Mouse (Mus musculus): ENCODE data around the gene Cwc27. TPM values are rescaled to one million over a fixed set of nuclear protein-coding genes. Genes with fewer than 3 reads are reported as not detected.

Gene Cwc27
- polyA plus RNA-seq, 1 experiment = 22.4 TPM

DNA sequence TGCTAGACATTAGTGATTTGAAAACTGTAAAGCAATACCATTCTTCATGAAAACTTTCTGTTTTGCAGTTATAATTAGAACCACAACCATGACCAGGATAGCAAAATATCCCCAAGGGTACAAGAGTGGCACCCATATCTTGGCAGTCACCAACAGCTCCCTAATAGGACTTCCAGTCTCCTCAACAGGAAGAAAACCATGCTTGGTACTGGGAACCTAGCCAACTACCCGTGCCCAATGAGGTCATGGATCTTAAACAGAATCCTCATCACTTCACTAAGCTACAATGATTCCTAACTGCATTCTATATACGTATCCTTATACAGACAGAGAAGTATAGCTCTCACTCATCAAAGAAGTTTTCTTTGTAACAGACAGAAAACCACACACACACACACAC, 165.2 kb downstream of the Cwc27 start:
- no peak overlapping the region for H3K4me3 ChIP-seq (replicated peaks; ENCODE audit: control insufficient read depth, low read depth, low read length)
- WGBS = 73% methylated on average over 2 of the region's 2 CpGs
- TF ChIP-seq CTCF (IDR thresholded peaks at IDR 0.05; ENCODE audit: control insufficient read depth, insufficient read depth, low read length) (no peak), POLR2A (IDR thresholded peaks at IDR 0.05; ENCODE audit: borderline replicate concordance, control insufficient read depth, low read depth, low read length) (no peak)
- no peak overlapping the region for H3K27ac ChIP-seq (ENCODE audit: control insufficient read depth, insufficient read depth, low read depth, low read length, poor library complexity)
- H3K4me1 ChIP-seq (ENCODE audit: control insufficient read depth, insufficient read depth, low read length) = no peaks in the 10 kb centered on the region; the same call in 1 of the 2 replicates

DNA sequence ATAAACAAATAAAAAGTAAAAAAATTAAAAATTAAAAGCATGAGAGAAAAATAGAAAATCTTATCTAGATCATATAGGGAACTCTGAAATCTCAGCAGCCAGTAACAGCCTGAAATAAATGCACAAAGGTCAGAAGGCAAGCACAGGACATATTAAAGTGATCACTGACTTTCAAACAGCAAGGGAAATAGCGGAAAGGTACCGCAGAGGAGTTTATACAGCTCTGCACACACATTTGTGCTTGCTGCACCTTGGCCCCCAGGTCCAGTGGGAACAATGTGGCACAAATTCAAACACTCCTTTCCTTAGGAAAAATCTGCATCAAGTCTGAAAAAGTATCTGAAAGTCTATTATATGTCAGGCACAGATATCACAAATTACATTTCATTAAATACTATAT, 166.3 kb downstream of the Cwc27 start:
- TF ChIP-seq CTCF (IDR thresholded peaks at IDR 0.05; ENCODE audit: control insufficient read depth, insufficient read depth, low read length) (no peak), POLR2A (IDR thresholded peaks at IDR 0.05; ENCODE audit: borderline replicate concordance, control insufficient read depth, low read depth, low read length) (no peak)
- no peaks in the 10 kb centered on the region; the same call in 1 of the 2 replicates for H3K4me1 ChIP-seq (ENCODE audit: control insufficient read depth, insufficient read depth, low read length)
- 91% methylated on average over 2 of the region's 2 CpGs for WGBS
- H3K4me3 ChIP-seq (replicated peaks; ENCODE audit: control insufficient read depth, low read depth, low read length) = no peak overlapping the region
- H3K27ac ChIP-seq (ENCODE audit: control insufficient read depth, insufficient read depth, low read depth, low read length, poor library complexity) = no peak overlapping the region

DNA sequence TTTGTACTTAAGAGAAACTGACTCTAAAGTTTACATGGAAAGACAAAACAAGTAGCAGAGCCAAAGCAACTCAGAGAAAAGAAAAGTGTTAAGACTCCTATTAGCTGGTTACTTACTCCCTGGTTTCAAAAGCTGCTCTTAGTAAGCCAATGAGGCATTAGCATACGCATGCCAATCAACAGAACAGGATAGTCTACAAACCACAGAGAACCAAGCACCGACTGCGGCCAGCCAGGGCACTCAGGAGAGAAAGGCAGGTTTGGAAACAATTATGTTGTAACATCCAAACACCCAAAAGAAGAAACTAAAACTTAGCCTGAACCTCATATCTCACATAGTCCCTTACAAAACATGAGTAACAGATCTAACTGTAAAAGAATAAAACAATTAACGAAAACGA, 166.8 kb downstream of the Cwc27 start:
- Histone ChIP-seq H3K27ac (ENCODE audit: control insufficient read depth, insufficient read depth, low read depth, low read length, poor library complexity) (no peak overlapping the region), H3K4me3 (replicated peaks; ENCODE audit: control insufficient read depth, low read depth, low read length) (no peak overlapping the region), H3K4me1 (ENCODE audit: control insufficient read depth, insufficient read depth, low read length) (no peaks in the 10 kb centered on the region; the same call in 1 of the 2 replicates)
- 40% methylated on average over 5 of the region's 5 CpGs for WGBS
- no peak for TF ChIP-seq CTCF (IDR thresholded peaks at IDR 0.05; ENCODE audit: control insufficient read depth, insufficient read depth, low read length)
- TF ChIP-seq POLR2A (IDR thresholded peaks at IDR 0.05; ENCODE audit: borderline replicate concordance, control insufficient read depth, low read depth, low read length) = no peak

DNA sequence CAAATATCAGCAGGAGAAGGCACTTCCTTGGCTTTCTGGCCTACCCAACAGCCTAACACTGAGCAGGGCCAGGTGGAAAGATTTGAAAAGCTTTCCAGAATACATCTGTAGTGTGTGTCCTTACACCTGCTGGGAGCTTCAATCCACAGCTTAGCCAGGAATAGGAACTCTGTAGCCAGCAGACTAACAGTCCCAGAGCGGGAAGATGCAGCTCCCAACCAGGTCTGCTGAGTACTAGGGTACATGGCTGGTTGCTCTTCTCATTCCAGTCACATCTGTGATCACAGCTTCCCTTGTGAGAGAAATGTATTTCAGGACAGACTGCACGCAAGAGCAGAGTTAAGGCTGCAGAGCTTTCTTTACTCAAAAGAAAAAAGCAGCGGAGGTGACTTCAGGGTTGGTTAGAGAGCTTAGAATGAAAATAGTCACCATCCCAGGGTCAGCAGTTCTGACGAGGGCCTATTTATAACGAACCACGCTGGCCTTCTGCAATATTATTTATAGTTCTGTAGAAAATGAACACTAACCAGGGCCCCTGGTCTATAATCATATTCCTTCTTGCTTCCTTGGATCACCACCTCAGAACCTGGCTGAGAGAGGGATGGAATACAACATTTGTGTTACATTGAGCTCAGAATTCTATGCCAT, 171.0 kb downstream of the Cwc27 start:
- no peak overlapping the region for H3K4me3 ChIP-seq (replicated peaks; ENCODE audit: control insufficient read depth, low read depth, low read length)
- no peaks in the 10 kb centered on the region; the same call in 1 of the 2 replicates for H3K4me1 ChIP-seq (ENCODE audit: control insufficient read depth, insufficient read depth, low read length)
- no peak for TF ChIP-seq POLR2A (IDR thresholded peaks at IDR 0.05; ENCODE audit: borderline replicate concordance, control insufficient read depth, low read depth, low read length)
- no peak for TF ChIP-seq CTCF (IDR thresholded peaks at IDR 0.05; ENCODE audit: control insufficient read depth, insufficient read depth, low read length)
- no peak overlapping the region for H3K27ac ChIP-seq (ENCODE audit: control insufficient read depth, insufficient read depth, low read depth, low read length, poor library complexity)
- 88% methylated on average over 6 of the region's 6 CpGs for WGBS

DNA sequence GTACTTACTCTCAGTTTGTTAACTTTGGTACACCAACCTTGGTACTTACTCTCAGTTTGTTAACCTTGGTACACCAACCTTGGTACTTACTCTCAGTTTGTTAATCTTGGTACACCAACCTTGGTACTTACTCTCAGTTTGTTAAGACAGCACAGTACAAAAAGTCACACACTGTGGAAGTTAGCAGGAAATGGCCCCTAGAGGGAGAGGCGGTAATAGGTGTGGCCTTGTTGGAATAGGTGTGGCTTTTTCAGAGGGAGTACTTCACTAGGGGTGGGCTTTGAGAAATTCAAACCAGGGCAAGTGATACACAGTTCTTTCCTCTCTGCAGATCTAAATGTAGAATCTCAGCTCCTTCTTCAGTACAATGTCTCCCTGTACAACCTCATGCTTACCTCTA, 172.8 kb downstream of the Cwc27 start:
- 73% methylated on average over 1 of the region's 1 CpGs for WGBS
- H3K27ac ChIP-seq (ENCODE audit: control insufficient read depth, insufficient read depth, low read depth, low read length, poor library complexity) = no peak overlapping the region
- TF ChIP-seq CTCF (IDR thresholded peaks at IDR 0.05; ENCODE audit: control insufficient read depth, insufficient read depth, low read length) (no peak), POLR2A (IDR thresholded peaks at IDR 0.05; ENCODE audit: borderline replicate concordance, control insufficient read depth, low read depth, low read length) (no peak)
- no peaks in the 10 kb centered on the region for H3K4me1 ChIP-seq (ENCODE audit: control insufficient read depth, insufficient read depth, low read length)
- no peak overlapping the region for H3K4me3 ChIP-seq (replicated peaks; ENCODE audit: control insufficient read depth, low read depth, low read length)

DNA sequence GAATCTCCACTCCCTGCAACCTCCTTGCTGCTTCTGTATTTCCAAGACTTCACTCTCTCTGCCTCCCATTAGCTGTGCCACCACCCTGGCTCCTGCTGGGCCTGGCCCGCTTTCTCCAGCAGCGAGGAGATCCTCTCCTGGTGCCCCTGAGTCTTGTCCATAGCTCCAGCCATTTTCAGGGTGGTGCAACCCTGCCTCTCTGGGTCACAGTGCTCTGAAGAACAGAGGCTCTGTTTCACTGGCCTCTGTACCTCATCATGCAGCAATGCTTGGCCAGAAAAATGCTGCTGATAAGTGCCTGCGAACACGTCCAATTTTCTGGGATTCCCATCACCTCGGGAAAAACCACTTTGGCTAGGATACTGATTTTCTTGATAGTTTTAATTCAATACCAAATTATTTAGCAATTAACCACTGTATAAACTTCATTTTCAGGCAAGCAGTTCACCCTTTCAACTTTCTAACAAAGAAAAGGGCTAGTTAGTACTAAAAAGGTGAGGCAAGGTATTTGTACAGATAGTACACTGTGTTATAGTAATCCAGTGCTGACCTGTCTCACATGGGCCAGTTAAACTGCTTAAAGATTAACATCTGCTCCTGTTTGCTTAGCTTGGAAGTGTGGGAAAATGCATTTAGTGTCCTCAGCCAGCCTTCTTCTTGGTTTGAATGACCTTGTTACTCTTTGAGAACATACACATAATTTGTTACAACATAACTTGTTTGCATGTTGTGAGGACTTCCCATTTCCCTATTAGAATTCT, 176.1 kb downstream of the Cwc27 start:
- TF ChIP-seq CTCF (IDR thresholded peaks at IDR 0.05; ENCODE audit: control insufficient read depth, insufficient read depth, low read length) (no peak), POLR2A (IDR thresholded peaks at IDR 0.05; ENCODE audit: borderline replicate concordance, control insufficient read depth, low read depth, low read length) (no peak)
- Histone ChIP-seq H3K27ac (ENCODE audit: control insufficient read depth, insufficient read depth, low read depth, low read length, poor library complexity) (no peak overlapping the region), H3K4me3 (replicated peaks; ENCODE audit: control insufficient read depth, low read depth, low read length) (no peak overlapping the region), H3K4me1 (ENCODE audit: control insufficient read depth, insufficient read depth, low read length) (no peaks in the 10 kb centered on the region)
- WGBS = 88% methylated on average over 5 of the region's 5 CpGs

DNA sequence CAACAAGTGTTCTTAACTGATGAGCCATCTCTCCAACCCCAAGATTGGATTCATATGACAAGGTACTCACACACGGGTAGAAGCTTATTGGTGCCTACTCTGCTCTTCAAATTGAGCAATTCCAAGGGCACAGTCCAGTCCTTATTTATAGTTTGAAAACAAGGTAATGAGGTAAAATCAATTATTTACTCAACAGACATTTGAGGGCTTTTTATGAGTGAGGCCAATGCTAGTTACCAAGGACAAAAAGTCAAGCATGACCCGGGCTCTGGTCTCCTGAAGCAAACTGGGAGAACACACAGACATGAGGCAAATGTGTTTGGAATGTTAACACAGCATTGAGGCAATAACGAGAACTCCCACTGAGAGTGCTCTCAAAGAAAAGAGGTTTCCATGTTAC, 178.0 kb downstream of the Cwc27 start:
- no peak overlapping the region for H3K4me3 ChIP-seq (replicated peaks; ENCODE audit: control insufficient read depth, low read depth, low read length)
- 79% methylated on average over 3 of the region's 3 CpGs for WGBS
- no peaks in the 10 kb centered on the region for H3K4me1 ChIP-seq (ENCODE audit: control insufficient read depth, insufficient read depth, low read length)
- TF ChIP-seq POLR2A (IDR thresholded peaks at IDR 0.05; ENCODE audit: borderline replicate concordance, control insufficient read depth, low read depth, low read length) = no peak
- no peak for TF ChIP-seq CTCF (IDR thresholded peaks at IDR 0.05; ENCODE audit: control insufficient read depth, insufficient read depth, low read length)
- H3K27ac ChIP-seq (ENCODE audit: control insufficient read depth, insufficient read depth, low read depth, low read length, poor library complexity) = no peak overlapping the region

DNA sequence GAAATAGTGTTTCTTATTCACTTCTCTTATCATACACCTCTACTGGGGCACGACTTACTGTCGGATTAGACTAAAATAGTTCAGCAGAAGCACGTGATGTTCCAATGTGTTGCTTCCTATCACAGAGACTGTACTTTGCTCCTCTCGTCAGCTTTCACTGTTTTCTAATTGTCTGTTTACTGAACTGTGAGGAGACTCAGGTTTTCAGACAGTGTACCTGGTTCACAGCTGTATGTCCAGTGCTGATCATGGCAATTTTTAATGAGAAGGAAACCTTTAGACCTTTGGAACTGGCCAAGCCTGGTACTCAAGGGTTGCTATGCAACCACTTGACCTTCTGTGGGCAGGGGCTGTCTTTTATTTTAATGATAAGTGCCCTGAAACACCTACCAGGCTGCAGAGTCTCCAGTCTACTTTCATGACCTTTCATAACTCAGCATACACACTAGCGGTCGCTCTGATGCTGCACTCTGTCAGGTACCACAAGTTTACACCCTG, 180.9 kb downstream of the Cwc27 start:
- Histone ChIP-seq H3K4me3 (replicated peaks; ENCODE audit: control insufficient read depth, low read depth, low read length) (no peak overlapping the region), H3K27ac (ENCODE audit: control insufficient read depth, insufficient read depth, low read depth, low read length, poor library complexity) (no peak overlapping the region), H3K4me1 (ENCODE audit: control insufficient read depth, insufficient read depth, low read length) (no peaks in the 10 kb centered on the region)
- 82% methylated on average over 6 of the region's 6 CpGs for WGBS
- TF ChIP-seq POLR2A (IDR thresholded peaks at IDR 0.05; ENCODE audit: borderline replicate concordance, control insufficient read depth, low read depth, low read length) = no peak
- TF ChIP-seq CTCF (IDR thresholded peaks at IDR 0.05; ENCODE audit: control insufficient read depth, insufficient read depth, low read length) = no peak

Data from bone marrow, adult 2 months (tissue).